22 mouse cellular contexts compared by ENCODE assay signal in genomic region chr5:119953189-119953588, GRCm38 (mm10).
DNase-seq lines count a peak whose midpoint lies in the region; ATAC-seq and TF ChIP-seq lines count a peak whose summit lies in the region.
"Had no signal": no experiment of that assay in that cellular context is flagged by ENCODE, and none has a peak within 500 bp of the region (broad histone marks: within the 10 kb centered on the region; RNA-seq: fewer than 3 reads in every experiment).

No protein-coding gene starts in this region.

- DNase-seq in forebrain, postnatal 0 days, result peak; percentile 48
- peak; percentile 71 for DNase-seq in midbrain, embryonic 14.5 days
- DNase-seq in ES-E14 (ENCODE audit: low read depth, low spot score), result no peak
- DNase-seq in ovary, postnatal 10 days (ENCODE audit: low spot score), result no peak
- DNase-seq: adrenal gland, adult 8-10 months; cerebellum, adult 9-10 months; gastrocnemius, postnatal 36 days; kidney, postnatal 4 days; liver; liver, postnatal 0 days; lung, postnatal 10 days; right cerebral cortex, postnatal 14 days; thymus, adult 2 months had no signal

- no peak overlapping the region for H3K4me2 ChIP-seq in forebrain, postnatal 0 days (ENCODE audit: low read depth)
- H3K4me2 ChIP-seq in forebrain, embryonic 15.5 days (replicated peaks), result no peak overlapping the region
- H3K4me2 ChIP-seq in midbrain, embryonic 14.5 days (ENCODE audit: low read length), result no peak overlapping the region
- H3K4me2 ChIP-seq in midbrain, embryonic 13.5 days (replicated peaks), result no peak overlapping the region
- no peak overlapping the region for H3K4me2 ChIP-seq in limb, embryonic 15.5 days
- H3K4me2 ChIP-seq: hindbrain, embryonic 13.5 days; midbrain, embryonic 12.5 days had no signal

- peak; percentile 66; the same call in 1 of the 2 replicates for ATAC-seq in forebrain, postnatal 0 days
- ATAC-seq in forebrain, embryonic 15.5 days (replicated peaks), result no peak
- no peak for ATAC-seq in midbrain, embryonic 14.5 days (ENCODE audit: low FRiP score, low TSS enrichment)
- ATAC-seq in midbrain, embryonic 13.5 days, result no peak
- no peak for ATAC-seq in limb, embryonic 15.5 days (ENCODE audit: insufficient number of reproducible peaks, low FRiP score, low TSS enrichment, low read depth)
- ATAC-seq: activated CD4-positive, CD25-positive, alpha-beta regulatory T cell, adult 4 months; intestine, embryonic 16.5 days; liver, postnatal 0 days had no signal

- H3K27me3 ChIP-seq in forebrain, postnatal 0 days (ENCODE audit: insufficient read depth, low read length), result no peaks in the 10 kb centered on the region
- no peaks in the 10 kb centered on the region for H3K27me3 ChIP-seq in forebrain, embryonic 15.5 days
- no peaks in the 10 kb centered on the region for H3K27me3 ChIP-seq in midbrain, embryonic 14.5 days (ENCODE audit: control insufficient read depth, insufficient read depth, low read length)
- H3K27me3 ChIP-seq in midbrain, embryonic 13.5 days, result no peaks in the 10 kb centered on the region
- no peaks in the 10 kb centered on the region for H3K27me3 ChIP-seq in limb, embryonic 15.5 days
- H3K27me3 ChIP-seq: hindbrain, embryonic 13.5 days; midbrain, embryonic 12.5 days had no signal

- 81% methylated on average over 5 of the region's 5 CpGs for WGBS in forebrain, postnatal 0 days
- 88% methylated on average over 5 of the region's 5 CpGs for WGBS in forebrain, embryonic 15.5 days
- 91% methylated on average over 5 of the region's 5 CpGs for WGBS in midbrain, embryonic 14.5 days
- WGBS in midbrain, embryonic 13.5 days, result 92% methylated on average over 5 of the region's 5 CpGs
- 71% methylated on average over 5 of the region's 5 CpGs for WGBS in limb, embryonic 15.5 days

- H3K27ac ChIP-seq in forebrain, postnatal 0 days (ENCODE audit: low read depth, low read length), result no peak overlapping the region
- no peak overlapping the region for H3K27ac ChIP-seq in forebrain, embryonic 15.5 days (replicated peaks)
- no peak overlapping the region for H3K27ac ChIP-seq in midbrain, embryonic 14.5 days (replicated peaks; ENCODE audit: low read depth, low read length)
- no peak overlapping the region for H3K27ac ChIP-seq in midbrain, embryonic 13.5 days
- no peak overlapping the region for H3K27ac ChIP-seq in ES-E14 (ENCODE audit: insufficient read depth, low read depth, low read length, poor library complexity, severe bottlenecking)
- peak overlapping the region; percentile 81 for H3K27ac ChIP-seq in limb, embryonic 15.5 days
- H3K27ac ChIP-seq: embryonic facial prominence, embryonic 10.5 days; hindbrain, embryonic 13.5 days; midbrain, embryonic 12.5 days; stomach, postnatal 0 days had no signal

- H3K4me3 ChIP-seq in forebrain, postnatal 0 days (ENCODE audit: low read depth, low read length), result no peak overlapping the region
- no peak overlapping the region for H3K4me3 ChIP-seq in forebrain, embryonic 15.5 days
- H3K4me3 ChIP-seq in midbrain, embryonic 14.5 days (replicated peaks; ENCODE audit: low read depth, low read length), result no peak overlapping the region
- H3K4me3 ChIP-seq in midbrain, embryonic 13.5 days (replicated peaks), result no peak overlapping the region
- no peak overlapping the region for H3K4me3 ChIP-seq in ES-E14 (ENCODE audit: insufficient read depth in 1 of 2, low read depth in 1 of 2, low read length in 2 of 2, poor library complexity in 1 of 2, severe bottlenecking in 1 of 2)
- no peak overlapping the region for H3K4me3 ChIP-seq in limb, embryonic 15.5 days
- H3K4me3 ChIP-seq: embryonic facial prominence, embryonic 10.5 days; hindbrain, embryonic 13.5 days; midbrain, embryonic 12.5 days had no signal

- in situ Hi-C loops in ES-E14 (cut with MboI; ENCODE audit: low sequenced_read_pairs in 2 of 2, unreplicated experiment in 2 of 2), result no loop called here

- no peak for TF ChIP-seq CTCF in forebrain, postnatal 0 days (IDR thresholded peaks at IDR 0.05; ENCODE audit: low read depth)

- no peaks in the 10 kb centered on the region for H3K9me3 ChIP-seq in forebrain, postnatal 0 days (ENCODE audit: low read length)
- H3K9me3 ChIP-seq in forebrain, embryonic 15.5 days, result no peaks in the 10 kb centered on the region
- H3K9me3 ChIP-seq in midbrain, embryonic 14.5 days (ENCODE audit: control insufficient read depth, low read length), result no peaks in the 10 kb centered on the region
- no peaks in the 10 kb centered on the region for H3K9me3 ChIP-seq in midbrain, embryonic 13.5 days
- H3K9me3 ChIP-seq in ES-E14 (ENCODE audit: control insufficient read depth, insufficient read depth, low read depth, low read length), result no peaks in the 10 kb centered on the region
- H3K9me3 ChIP-seq in limb, embryonic 15.5 days, result no peaks in the 10 kb centered on the region
- H3K9me3 ChIP-seq: embryonic facial prominence, embryonic 10.5 days; hindbrain, embryonic 13.5 days had no signal

- H3K9ac ChIP-seq in forebrain, postnatal 0 days, result no peak overlapping the region
- H3K9ac ChIP-seq in forebrain, embryonic 15.5 days (replicated peaks), result no peak overlapping the region
- H3K9ac ChIP-seq in midbrain, embryonic 14.5 days (replicated peaks; ENCODE audit: low read length), result no peak overlapping the region
- H3K9ac ChIP-seq in midbrain, embryonic 13.5 days (replicated peaks), result no peak overlapping the region
- peak overlapping the region; percentile 6; the same call in 1 of the 2 replicates for H3K9ac ChIP-seq in ES-E14 (ENCODE audit: insufficient read depth, low read depth, low read length, poor library complexity, severe bottlenecking)
- H3K9ac ChIP-seq in limb, embryonic 15.5 days, result no peak overlapping the region
- H3K9ac ChIP-seq: hindbrain, embryonic 13.5 days; liver, postnatal 0 days; midbrain, embryonic 12.5 days had no signal

- H3K4me1 ChIP-seq in forebrain, postnatal 0 days (ENCODE audit: insufficient read depth), result peaks cover 6% of the 10 kb centered on the region; the same call in 1 of the 2 replicates
- no peaks in the 10 kb centered on the region for H3K4me1 ChIP-seq in forebrain, embryonic 15.5 days
- H3K4me1 ChIP-seq in midbrain, embryonic 14.5 days (ENCODE audit: control insufficient read depth, insufficient read depth, low read length), result no peaks in the 10 kb centered on the region
- no peaks in the 10 kb centered on the region for H3K4me1 ChIP-seq in midbrain, embryonic 13.5 days (replicated peaks)
- no peaks in the 10 kb centered on the region; a peak in 1 of 4 replicates for H3K4me1 ChIP-seq in ES-E14 (ENCODE audit: control insufficient read depth in 2 of 2, insufficient read depth in 2 of 2, low read length in 2 of 2, poor library complexity in 1 of 2)
- H3K4me1 ChIP-seq in limb, embryonic 15.5 days, result peaks cover 19% of the 10 kb centered on the region
- H3K4me1 ChIP-seq: hindbrain, embryonic 13.5 days; midbrain, embryonic 12.5 days had no signal

- no peaks in the 10 kb centered on the region for H3K36me3 ChIP-seq in forebrain, postnatal 0 days (ENCODE audit: insufficient read depth)
- no peaks in the 10 kb centered on the region for H3K36me3 ChIP-seq in forebrain, embryonic 15.5 days
- H3K36me3 ChIP-seq in midbrain, embryonic 14.5 days (ENCODE audit: control insufficient read depth, insufficient read depth, low read length), result no peaks in the 10 kb centered on the region
- H3K36me3 ChIP-seq in midbrain, embryonic 13.5 days, result no peaks in the 10 kb centered on the region
- no peaks in the 10 kb centered on the region for H3K36me3 ChIP-seq in ES-E14 (ENCODE audit: control insufficient read depth, insufficient read depth, low read length, poor library complexity, severe bottlenecking)
- H3K36me3 ChIP-seq in limb, embryonic 15.5 days, result no peaks in the 10 kb centered on the region
- H3K36me3 ChIP-seq: embryonic facial prominence, embryonic 10.5 days; hindbrain, embryonic 13.5 days; midbrain, embryonic 12.5 days had no signal

TF ChIP-seq in ES-E14, 5 proteins besides CTCF, POLR2A, EP300 and RAD21:
- TF ChIP-seq CHD2 (IDR thresholded peaks at IDR 0.05; ENCODE audit: low read depth, low read length), result no peak
- peak; percentile 88 for TF ChIP-seq HCFC1 (IDR thresholded peaks at IDR 0.05; ENCODE audit: borderline replicate concordance, insufficient read depth, low read length)
- TF ChIP-seq MAFK (IDR thresholded peaks at IDR 0.05; ENCODE audit: insufficient read depth, low read depth, low read length), result no peak

Comparison
In these comparisons a context has a peak if more than half of its experiments do, and no peak if none do; other contexts are left out.
1. DNase-seq: peak in forebrain, postnatal 0 days (single experiment) and midbrain, embryonic 14.5 days (single experiment); none in ES-E14 (single experiment) and ovary, postnatal 10 days (single experiment).